Mouse (Mus musculus): Measurements from ENCODE around the gene Wbp11.
A peak's percentile ranks its signal among the peaks of the same experiment; 100 is the strongest.
"Not testable (repeated sequence)": the region's sequence is repeated elsewhere in the genome, so short reads cannot be mapped to it uniquely, and the experiment has no call there.

Gene Wbp11

GRCm38 (mm10) chr6:136803739-136804633 is 24.0 kb downstream of the Wbp11 start, which contains the start of gene Hist4h4:
Hist4h4 (minus strand) TSS chr6:136804415.
- peak; percentile 87 to 90 for DNase-seq (ENCODE audit: low read depth in 2 of 2, low spot score in 2 of 2)

- DNase-seq (ENCODE audit: low read depth in 2 of 2, low spot score in 2 of 2): no peak
Observed at GRCm38 (mm10) chr6:136803093-136803738, 24.8 kb downstream of the Wbp11 start.

- no peak for DNase-seq (ENCODE audit: low read depth in 2 of 2, low spot score in 2 of 2)
Observed at GRCm38 (mm10) chr6:136801274-136801673, 26.8 kb downstream of the Wbp11 start.

GRCm38 (mm10) chr6:136800710-136801109 is 27.3 kb downstream of the Wbp11 start:
- no peak for DNase-seq (ENCODE audit: low read depth in 2 of 2, low spot score in 2 of 2)

- DNase-seq (ENCODE audit: low read depth in 2 of 2, low spot score in 2 of 2): not testable (repeated sequence)
Observed at GRCm38 (mm10) chr6:136797874-136798693, 29.9 kb downstream of the Wbp11 start.

- no peak for DNase-seq (ENCODE audit: low read depth in 2 of 2, low spot score in 2 of 2)
Observed at GRCm38 (mm10) chr6:136795850-136796249, 32.2 kb downstream of the Wbp11 start.

- no peak for DNase-seq (ENCODE audit: low read depth in 2 of 2, low spot score in 2 of 2)
Observed at GRCm38 (mm10) chr6:136795110-136795509, 32.9 kb downstream of the Wbp11 start.

GRCm38 (mm10) chr6:136793831-136794525 is 34.1 kb downstream of the Wbp11 start:
- DNase-seq (ENCODE audit: low read depth in 2 of 2, low spot score in 2 of 2): no peak

GRCm38 (mm10) chr6:136792884-136793758 is 34.9 kb downstream of the Wbp11 start:
- DNase-seq (ENCODE audit: low read depth in 2 of 2, low spot score in 2 of 2): peak in 1 of 2 experiments; percentile 26

- no peak for DNase-seq (ENCODE audit: low read depth in 2 of 2, low spot score in 2 of 2)
Observed at GRCm38 (mm10) chr6:136789391-136789971, 38.6 kb downstream of the Wbp11 start.

- DNase-seq (ENCODE audit: low read depth in 2 of 2, low spot score in 2 of 2): no peak
Observed at GRCm38 (mm10) chr6:136782761-136783160, 45.3 kb downstream of the Wbp11 start.

- DNase-seq (ENCODE audit: low read depth in 2 of 2, low spot score in 2 of 2): no peak
Observed at GRCm38 (mm10) chr6:136782146-136782545, 45.9 kb downstream of the Wbp11 start.

- no peak for DNase-seq (ENCODE audit: low read depth in 2 of 2, low spot score in 2 of 2)
Observed at GRCm38 (mm10) chr6:136781377-136781986, 46.6 kb downstream of the Wbp11 start, which contains the start of gene Gucy2c. Gucy2c (minus strand) TSS chr6:136781765.

- no peak for DNase-seq (ENCODE audit: low read depth in 2 of 2, low spot score in 2 of 2)
Observed at GRCm38 (mm10) chr6:136776392-136776791, 51.6 kb downstream of the Wbp11 start.

- DNase-seq (ENCODE audit: low read depth in 2 of 2, low spot score in 2 of 2): no peak
Observed at GRCm38 (mm10) chr6:136769859-136770258, 58.2 kb downstream of the Wbp11 start.

GRCm38 (mm10) chr6:136769143-136769542 is 58.9 kb downstream of the Wbp11 start:
- no peak for DNase-seq (ENCODE audit: low read depth in 2 of 2, low spot score in 2 of 2)

GRCm38 (mm10) chr6:136763912-136764311 is 64.1 kb downstream of the Wbp11 start:
- no peak for DNase-seq (ENCODE audit: low read depth in 2 of 2, low spot score in 2 of 2)

All from CD8-positive naive resting alpha-beta T cell, adult 2 months (primary cell).